Mouse (Mus musculus): ENCODE results near the gene Nmnat2. TPM values are rescaled to one million over a fixed set of nuclear protein-coding genes. Genes with fewer than 3 reads are reported as not detected.

Nmnat2 gene
- total RNA-seq, 2 experiments from 2014 or later = 124 to 128 TPM

DNA sequence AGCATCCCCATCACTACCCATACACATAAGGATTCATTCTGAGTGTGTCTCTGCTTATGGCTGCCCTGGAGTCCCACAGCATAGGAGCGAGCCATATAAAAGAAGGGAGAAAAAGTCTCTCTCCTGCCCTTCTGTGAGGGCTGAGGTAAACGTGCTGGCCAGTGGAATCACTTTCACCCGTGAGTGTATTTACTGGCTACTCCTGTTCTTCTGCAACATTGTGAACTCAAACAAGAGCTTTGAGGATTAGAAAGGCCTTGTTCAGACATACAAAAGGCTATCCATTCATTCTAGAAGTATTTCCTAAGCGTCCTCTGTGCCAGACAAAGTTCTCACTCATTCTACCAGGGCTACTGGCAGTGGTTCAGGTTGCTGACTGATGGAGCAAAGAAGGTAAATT, 156.8 kb downstream of the Nmnat2 start:
- DNase-seq (ENCODE audit: extremely low spot score in 1 of 2, low spot score in 1 of 2) = no peak

DNA sequence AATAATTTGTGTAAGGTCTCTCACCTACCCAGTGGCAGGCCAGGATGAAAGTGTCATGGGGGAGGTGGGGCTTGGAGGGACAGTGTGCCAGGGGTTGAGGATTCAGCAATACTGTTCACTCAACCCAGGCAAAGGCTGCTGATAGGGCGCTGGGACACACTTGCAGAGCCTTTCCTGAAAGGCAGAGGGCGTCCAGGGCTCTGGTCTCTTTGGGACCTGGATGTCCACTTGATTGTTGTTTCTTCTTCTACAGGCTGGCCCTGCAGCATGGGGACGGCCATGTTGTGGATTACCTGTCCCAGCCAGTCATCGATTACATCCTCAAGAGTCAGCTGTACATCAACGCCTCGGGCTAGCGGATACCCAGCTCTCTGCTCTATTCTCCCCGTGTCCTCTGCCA, 160.5 kb downstream of the Nmnat2 start:
- DNase-seq (ENCODE audit: extremely low spot score in 1 of 2, low spot score in 1 of 2) = no peak

DNA sequence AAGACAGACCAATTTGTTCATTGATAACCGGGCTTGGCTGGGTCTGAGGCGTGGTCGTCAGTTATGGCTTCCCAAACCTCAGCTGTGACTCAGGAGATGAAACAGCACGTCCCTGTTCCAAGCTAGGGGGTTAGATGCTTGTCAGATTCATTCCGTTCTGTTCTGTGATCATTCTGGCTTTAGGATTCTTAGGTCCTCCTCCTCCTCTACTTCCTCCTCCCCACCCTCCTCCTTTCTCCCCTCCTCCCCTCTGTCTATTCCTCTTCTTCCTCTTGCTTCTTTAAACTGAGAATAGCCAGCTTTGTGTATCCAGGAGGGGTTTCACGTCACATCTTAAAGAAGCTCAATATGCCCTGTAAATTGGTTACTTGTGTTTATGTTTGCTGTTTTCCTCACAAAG, 165.8 kb downstream of the Nmnat2 start:
- no peak for DNase-seq (ENCODE audit: extremely low spot score in 1 of 2, low spot score in 1 of 2)

DNA sequence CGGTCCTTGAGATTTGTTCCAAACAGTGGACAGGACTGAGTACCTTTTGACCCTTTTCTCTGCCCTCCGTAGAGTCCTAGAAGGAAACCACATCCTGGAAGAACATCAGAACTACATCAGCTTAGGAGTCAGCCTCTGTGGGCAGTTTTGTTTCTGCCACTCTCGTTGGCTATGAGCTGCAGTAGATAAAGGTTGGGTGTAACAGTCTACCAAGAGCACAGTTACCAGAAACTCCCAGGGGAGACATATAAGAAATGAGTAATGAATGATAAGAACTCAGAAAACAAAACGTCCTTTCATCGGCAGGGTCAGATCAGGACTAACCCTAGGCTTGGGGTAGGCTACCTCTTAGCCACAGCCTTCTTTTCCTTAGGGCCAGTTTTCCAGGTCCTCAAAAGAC, 166.5 kb downstream of the Nmnat2 start:
- no peak for DNase-seq (ENCODE audit: extremely low spot score in 1 of 2, low spot score in 1 of 2)

DNA sequence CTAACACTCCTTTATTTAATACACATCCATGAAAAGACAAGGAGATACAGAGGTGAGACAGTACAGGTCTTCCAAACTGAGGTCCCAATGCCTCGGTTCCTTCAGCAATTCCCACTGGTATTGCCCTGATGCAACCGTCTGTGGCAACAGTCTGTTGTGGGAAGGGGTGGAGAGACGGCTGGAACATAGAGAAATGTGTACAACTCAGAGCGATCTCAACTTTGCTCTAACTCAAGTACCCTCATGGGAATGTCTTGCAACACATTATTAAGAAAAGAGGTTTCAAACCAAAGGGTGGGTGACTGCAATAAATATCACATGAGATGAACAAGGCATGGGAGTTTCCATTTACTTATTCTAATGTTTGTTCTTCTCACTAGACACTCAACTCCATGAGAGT, 168.0 kb downstream of the Nmnat2 start:
- DNase-seq (ENCODE audit: extremely low spot score in 1 of 2, low spot score in 1 of 2) = no peak

DNA sequence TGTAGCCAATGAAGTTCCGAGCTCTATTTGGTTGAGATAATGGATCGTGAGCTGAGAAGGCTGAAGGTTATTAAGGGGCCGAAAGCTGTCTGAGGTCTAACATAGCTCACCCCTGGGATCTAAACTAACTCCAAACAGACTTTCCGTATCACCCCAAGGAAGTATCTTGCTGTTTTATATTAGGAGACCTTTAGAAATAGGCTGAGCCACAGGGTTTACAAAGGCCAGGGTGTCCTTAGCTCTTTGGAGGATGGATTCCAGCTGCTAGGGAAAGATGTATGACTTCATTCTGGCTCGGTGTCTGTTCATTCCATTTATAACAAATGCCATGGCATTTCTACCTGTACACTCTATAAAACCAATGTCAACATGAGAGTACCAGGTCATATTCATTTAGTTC, 169.7 kb downstream of the Nmnat2 start:
- DNase-seq (ENCODE audit: extremely low spot score in 1 of 2, low spot score in 1 of 2) = no peak

DNA sequence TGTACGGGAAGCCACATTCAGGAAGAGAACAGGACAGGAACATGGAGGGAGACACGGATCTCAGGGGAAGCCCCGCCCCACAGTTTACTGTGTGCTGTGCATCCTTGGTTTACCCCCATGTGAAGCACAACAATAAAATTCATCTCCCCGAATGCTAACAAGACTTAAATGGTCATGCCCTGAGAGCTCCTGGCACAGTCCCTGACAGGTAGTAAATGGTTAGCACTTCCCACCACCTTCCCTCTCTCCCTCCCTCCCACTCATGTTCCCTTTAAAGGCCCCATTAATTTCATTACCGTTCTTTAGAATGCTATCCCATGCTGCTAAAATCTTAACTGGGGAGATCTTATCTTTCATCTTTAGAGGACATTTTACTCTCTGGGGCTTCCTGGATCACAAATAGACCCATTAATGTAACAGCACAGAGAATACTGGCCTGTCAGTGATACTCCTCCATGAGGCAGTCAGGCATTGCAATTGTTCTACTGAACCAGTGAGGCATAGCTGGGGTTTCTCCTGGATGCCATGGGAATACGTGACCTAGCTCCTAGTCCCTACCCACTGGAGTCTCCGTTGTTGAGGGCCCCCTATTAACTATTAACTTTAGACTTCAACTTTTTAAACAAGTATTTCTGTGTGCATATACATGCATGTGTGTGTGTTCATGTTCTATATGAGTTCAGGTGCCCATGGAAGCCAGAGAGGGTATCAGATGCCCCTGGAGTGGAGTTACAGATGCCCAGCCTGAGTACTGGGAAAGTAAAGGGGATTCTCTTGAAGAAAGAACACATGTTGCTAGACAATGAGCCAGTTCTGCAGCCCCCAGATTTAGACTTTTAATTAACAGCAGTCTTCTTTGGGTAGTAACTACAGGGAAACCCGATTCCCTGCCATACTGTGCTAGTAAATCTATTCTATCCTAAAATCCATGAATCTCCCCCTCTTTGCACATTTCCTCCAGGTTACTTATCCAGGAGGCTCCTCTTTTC, 170.8 kb downstream of the Nmnat2 start:
- DNase-seq (ENCODE audit: extremely low spot score in 1 of 2, low spot score in 1 of 2) = no peak

DNA sequence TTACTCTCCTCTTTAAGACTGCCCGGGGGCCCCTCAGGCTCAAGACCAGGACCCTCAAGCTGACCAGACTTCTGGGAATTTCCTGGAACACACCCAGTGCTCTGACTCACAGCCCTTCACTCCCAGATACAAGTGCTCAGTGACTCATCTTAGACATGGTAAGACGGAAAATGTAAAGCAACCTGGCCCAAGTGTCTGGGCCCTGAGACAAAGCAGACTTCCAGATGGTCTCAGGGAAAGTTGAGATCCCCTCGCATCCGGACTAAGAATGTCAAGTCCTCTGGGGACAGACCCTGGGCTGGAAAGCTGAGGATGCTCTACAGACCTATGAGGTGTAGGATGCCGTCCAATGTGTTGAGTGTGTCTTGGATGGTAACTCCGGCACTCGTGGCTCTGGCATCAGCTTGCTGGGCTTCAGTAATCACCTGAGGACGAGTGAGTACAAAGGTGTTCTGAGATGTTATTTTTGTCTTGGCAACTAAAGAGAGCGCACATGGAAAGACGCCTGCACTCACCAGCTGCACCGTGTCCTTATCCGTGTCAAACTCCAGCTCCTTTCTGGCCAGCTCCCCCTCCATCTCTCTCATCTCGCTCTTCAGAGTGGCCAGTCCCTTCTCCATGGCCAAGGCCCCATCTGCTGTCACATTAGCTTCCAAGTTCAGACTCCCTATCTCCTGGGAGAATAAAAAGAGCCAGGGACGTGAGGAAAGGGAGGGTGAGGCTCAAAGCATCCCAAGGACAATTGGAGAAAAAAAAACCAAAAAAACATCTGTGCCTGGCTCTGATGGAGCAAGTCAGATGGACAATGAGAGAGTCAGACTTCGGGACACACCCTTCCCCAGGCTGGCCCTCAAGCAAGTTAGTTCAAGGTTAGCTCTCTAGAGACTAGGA, 171.9 kb downstream of the Nmnat2 start:
- DNase-seq (ENCODE audit: extremely low spot score in 1 of 2, low spot score in 1 of 2) = no peak

DNA sequence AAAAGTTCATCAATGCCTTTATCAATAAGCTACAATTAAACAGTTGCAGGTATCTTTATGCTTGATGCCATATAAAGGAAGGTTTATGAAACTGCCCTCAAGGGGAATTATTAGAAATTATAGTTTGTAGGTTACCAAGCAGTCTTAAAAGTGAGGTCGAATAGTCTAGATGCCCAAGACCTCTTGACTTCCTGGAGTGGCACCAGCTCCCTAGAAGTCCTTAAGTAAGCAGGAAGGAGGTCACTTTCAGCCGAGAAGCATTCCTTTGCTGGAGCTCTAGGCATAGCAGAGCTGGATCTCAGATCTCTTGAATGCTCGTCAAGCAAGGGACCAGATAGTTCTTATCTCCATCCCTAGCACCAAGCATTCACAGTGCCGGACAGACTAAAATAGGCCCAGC, 172.8 kb downstream of the Nmnat2 start:
- no peak for DNase-seq (ENCODE audit: extremely low spot score in 1 of 2, low spot score in 1 of 2)

DNA sequence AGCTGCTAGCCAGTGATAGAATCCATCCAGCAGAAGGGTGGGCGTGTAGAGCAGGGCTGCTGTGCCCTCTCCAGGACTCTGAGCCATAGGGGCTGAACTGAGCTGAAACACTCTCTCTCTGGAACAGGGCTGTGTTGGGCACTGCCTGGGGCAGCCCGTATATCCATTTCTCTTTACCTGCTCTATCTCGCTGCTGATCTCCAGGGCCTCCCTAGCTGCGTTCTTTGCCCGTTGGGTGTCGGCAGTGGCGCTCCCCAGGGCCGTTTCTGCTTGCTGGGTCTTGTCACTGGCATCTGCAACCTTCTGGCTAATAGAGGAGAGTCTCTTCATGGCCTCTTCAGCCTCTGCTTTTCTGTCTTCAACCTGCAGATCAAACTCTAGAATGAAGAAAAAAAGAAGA, 174.0 kb downstream of the Nmnat2 start:
- no peak for DNase-seq (ENCODE audit: extremely low spot score in 1 of 2, low spot score in 1 of 2)

DNA sequence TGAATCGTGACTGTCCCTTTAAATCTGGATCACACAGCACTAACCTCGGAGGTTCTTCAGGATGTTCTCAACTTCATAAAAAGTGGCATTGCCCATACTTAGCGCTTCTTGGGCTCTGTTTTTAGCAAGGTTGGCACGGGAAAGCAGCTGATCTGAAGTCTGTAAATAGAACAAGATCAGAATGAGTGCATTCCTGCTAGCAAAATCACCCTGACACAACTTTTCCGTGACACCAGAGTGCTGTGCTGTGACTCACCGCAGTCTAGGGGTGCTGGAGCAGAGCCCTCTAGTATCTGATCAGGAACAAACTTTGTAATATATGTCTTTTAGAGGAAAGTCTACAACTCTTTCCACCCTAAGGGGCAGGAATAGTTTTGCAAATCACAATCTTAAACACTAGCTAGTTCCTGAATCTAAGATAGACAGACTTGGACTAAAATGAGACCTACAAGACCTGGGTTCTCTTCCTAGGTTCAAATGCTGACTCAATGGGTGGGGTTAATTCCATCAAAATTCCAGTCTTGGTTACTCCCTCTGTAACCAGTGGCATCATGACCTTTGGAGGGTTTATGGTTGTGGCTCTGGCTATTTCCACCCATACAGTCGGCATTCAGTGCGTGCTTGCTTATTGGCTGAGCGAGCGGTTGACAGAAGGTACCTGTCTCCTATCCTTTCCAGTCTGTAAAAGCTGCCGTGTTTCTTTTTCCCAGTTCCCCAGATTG, 175.4 kb downstream of the Nmnat2 start:
- no peak for DNase-seq (ENCODE audit: extremely low spot score in 1 of 2, low spot score in 1 of 2)

DNA sequence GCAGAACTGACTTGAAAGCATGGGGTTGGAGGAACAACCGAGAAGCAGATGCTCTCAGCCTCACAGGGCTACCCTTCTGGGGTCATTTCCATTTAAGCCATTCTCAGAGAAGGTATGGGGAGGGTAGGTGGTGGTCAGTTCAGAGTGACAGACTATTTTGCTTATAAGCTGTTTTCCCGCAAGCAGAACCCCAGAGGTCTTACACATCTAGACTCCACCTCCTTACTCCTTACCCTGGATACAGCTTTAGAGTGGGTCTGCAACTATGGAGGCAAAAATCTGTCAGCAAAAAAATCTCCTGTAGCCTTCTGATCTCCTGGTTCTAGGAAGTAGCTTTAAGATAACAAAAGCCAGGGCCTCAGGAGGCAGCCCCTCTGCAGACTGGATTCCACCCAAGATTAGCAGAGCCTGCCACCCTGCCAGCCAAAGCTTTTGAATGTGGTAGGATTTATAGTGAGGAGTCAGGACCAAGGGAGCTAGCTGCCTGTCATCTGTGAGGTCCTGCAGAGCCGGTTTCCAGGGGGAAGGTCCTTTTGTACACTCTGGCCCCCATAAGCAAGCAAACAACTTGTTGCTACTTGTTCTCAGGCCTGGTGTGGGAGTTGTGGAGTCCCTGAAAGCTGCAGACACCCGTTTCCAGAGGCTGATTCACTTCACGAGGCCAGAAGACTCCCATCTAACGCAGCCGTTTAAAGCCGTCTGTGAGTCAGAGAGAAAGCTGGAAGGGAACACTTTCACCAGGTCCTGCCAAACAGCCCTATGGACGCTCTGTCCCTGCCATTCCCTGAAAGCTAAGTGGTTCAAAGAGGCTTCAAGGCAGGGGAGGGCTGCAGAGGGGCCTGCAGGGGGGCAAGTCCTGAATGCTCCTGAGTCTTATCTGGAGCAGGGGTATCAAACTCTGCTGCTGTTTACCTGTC, 179.3 kb downstream of the Nmnat2 start:
- no peak for DNase-seq (ENCODE audit: extremely low spot score in 1 of 2, low spot score in 1 of 2)

DNA sequence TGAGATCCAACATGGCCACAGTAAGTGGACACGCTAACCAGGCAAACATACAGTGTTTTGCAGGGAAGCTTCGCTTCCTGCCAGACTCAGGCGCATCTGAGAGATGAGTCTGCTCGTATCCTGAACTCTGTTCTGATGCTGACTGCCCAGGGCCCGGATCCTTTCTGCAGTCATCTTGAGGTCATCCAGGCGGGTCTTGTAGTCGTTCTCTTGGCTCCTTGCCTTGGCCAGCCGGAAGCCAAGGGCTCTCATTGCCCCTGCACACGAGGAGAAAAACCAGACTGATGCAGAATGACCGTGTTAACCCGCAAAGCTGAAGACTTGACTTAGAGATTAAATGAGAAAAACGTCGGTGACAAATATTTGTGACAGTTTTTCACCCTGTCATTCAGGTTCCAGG, 181.9 kb downstream of the Nmnat2 start:
- no peak for DNase-seq (ENCODE audit: extremely low spot score in 1 of 2, low spot score in 1 of 2)

DNA sequence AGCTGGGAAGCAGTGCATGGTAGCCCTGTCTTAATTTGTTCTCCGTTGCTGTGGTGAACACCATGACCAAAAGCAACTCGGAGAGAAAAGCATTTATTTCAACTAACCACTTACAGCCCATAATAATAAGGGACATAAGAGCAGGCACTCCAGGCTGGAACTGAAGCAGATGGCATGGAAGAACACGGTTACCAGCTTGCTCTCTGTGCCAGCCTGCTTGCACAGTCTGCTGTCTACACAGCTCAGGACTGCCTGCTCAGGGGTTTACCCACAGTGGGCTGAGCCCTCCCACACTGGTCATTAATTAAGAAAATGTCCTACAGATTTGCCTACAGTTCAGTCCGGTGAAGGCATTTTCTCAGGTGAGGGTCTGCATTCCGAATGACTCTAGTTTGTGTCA, 183.7 kb downstream of the Nmnat2 start:
- no peak for DNase-seq (ENCODE audit: extremely low spot score in 1 of 2, low spot score in 1 of 2)

DNA sequence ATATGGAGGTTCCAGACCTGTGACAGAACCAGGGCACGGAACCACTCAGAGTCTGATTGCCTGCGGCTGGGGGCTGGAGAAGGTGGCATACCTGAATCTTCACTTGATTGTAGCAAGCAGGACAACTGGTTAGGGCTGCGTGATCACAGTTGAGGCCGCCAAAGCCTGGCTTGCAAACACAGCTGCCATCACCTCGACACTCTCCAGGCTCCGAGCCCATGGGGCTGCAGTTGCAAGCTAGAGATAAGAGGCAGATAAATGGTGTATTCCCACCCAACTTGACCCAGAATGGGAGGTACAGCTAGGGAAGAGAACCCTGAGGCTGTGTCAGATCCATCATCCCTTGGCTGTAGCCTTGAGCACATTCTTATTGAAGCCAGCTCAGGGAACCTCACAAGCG, 184.8 kb downstream of the Nmnat2 start:
- no peak for DNase-seq (ENCODE audit: extremely low spot score in 1 of 2, low spot score in 1 of 2)

DNA sequence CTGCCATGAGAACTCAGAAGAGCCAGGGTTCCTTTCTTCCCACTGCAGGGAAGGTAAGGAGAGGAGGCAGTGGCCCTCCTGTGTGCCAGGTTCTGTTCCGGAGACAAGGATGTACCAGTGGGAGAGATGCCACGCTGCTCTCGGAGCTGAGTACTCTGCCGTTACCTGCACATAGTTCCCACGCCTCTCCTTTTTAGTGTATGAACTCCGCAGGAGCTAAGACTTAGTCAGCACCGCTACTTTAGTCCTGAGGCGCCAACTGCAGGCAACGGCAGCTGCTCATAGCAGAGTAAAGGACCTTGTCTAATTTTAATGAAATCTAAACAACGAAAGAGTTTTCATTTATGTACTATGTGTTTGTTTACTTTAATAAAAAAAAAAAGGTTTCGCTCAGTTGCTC, 185.5 kb downstream of the Nmnat2 start:
- no peak for DNase-seq (ENCODE audit: extremely low spot score in 1 of 2, low spot score in 1 of 2)

DNA sequence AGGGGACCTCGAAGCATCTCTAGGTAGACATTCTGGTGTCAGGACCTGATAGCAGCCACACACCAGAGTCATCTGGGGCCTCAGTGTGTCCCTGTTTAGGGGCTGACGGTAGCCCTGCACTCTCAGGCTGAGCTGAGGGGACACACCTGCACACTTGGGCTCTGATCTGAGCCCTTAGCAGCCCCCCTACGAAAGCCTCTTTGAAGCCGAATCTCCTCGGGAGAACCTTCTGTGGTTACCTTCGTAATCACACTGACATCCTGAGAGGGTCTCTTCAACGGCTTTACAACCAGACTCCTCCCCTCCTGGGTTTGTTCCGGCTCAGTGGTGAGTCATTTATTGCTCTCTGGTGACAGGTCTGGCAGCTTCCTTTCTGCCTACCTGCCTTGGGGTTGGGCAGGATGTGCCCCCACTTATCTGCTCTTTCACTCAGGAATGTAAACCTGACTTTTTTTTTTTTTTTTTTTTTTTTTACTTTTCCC, 186.0 kb downstream of the Nmnat2 start:
- no peak for DNase-seq (ENCODE audit: extremely low spot score in 1 of 2, low spot score in 1 of 2)

DNA sequence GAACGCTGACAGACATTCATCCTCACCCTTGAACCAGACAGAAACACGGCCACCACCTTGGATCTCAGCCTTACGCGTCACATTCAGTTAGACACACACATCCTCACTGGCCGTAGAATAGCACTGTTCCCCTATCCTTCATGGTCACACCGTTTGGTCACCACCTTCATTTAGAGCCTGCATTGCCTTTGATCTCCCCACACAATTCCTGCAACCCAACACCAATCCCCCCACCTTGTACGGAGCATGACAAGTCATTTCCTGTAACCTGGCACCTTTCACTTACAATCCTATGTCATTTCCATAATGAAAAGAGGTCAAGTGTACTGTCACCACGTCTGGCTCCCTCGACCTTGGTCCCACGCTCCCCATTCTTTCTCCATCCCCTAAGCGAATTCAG, 189.2 kb downstream of the Nmnat2 start:
- DNase-seq (ENCODE audit: extremely low spot score in 1 of 2, low spot score in 1 of 2) = no peak

DNA sequence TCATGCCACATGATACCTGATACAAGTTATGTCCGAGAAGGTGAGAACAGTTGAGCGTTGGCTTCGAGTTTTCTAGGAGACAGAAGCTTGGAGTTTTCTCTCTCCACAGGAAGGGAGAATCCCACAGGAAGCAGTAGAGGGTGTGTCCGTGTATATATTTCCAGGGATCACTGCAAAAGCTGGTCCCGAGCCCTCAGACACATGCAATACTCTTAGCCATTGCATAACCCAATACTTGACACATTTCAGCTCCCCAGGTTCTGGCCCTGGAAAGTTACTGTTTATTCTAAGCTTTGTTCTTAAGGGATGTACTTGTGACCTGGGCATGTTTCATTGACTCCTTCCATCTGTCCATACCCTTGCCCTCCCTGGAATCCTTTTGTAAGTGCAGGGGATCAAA, 191.0 kb downstream of the Nmnat2 start:
- DNase-seq (ENCODE audit: extremely low spot score in 1 of 2, low spot score in 1 of 2) = no peak

DNA sequence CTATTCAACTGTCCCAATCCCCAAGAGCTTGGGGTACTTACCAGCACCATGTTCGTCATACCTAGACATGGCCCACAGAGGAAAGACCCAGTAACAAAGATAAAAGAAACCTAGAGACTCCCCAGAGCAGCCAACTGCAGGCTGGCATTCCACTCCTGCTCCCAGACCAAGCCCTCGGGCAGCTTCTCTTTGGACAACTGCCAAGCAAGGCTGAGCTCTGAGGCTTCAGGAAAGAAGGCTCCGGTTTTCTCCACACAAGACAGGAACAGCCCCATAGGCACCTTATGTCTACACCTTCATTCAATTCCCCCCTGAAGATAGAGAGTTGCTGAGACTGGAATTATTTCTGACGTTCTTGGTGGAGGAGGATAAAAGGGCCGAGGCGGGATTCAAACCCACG, 197.8 kb downstream of the Nmnat2 start:
- no peak for DNase-seq (ENCODE audit: extremely low spot score in 1 of 2, low spot score in 1 of 2)

Data from layer of hippocampus, postnatal 25 days (tissue).